In genomic region chr13:115725356-115725952, GRCm38 (mm10) we compare ENCODE assay signal across 19 mouse cellular contexts.
DNase-seq lines count a peak whose midpoint lies in the region; ATAC-seq and TF ChIP-seq lines count a peak whose summit lies in the region.
"Had no signal": no experiment of that assay in that cellular context is flagged by ENCODE, and none has a peak within 500 bp of the region (broad histone marks: within the 10 kb centered on the region; RNA-seq: fewer than 3 reads in every experiment).

No protein-coding gene starts in this region.

- 48% methylated on average over 5 of the region's 5 CpGs for WGBS in heart, embryonic 12.5 days
- 68% methylated on average over 5 of the region's 5 CpGs for WGBS in midbrain, embryonic 14.5 days
- WGBS in midbrain, embryonic 13.5 days = 67% methylated on average over 5 of the region's 5 CpGs
- 71% methylated on average over 5 of the region's 5 CpGs for WGBS in midbrain, postnatal 0 days

- H3K4me2 ChIP-seq in heart, embryonic 12.5 days = peak overlapping the region; percentile 30
- H3K4me2 ChIP-seq in midbrain, embryonic 14.5 days (ENCODE audit: low read length) = no peak overlapping the region
- H3K4me2 ChIP-seq in midbrain, embryonic 13.5 days (replicated peaks) = no peak overlapping the region
- no peak overlapping the region for H3K4me2 ChIP-seq in midbrain, postnatal 0 days (ENCODE audit: low read depth, low read length, poor library complexity, severe bottlenecking)
- H3K4me2 ChIP-seq: kidney, embryonic 15.5 days; stomach, embryonic 15.5 days had no signal

- DNase-seq in heart, postnatal 14 days = no peak
- DNase-seq in midbrain, embryonic 14.5 days = peak; percentile 41
- DNase-seq in brain, adult 2 months (ENCODE audit: low read depth, low spot score) = peak; percentile 4
- peak; percentile 16 for DNase-seq in midbrain, postnatal 0 days (ENCODE audit: low spot score)
- no peak for DNase-seq in kidney, postnatal 10 days
- no peak for DNase-seq in frontal cortex, postnatal 10 days (ENCODE audit: low spot score in 2 of 2)
- DNase-seq: cerebellum, adult 2 months; gastrocnemius, postnatal 25 days; layer of hippocampus, postnatal 36 days; lung, postnatal 36 days; right cerebral cortex, postnatal 4 days; thymus, postnatal 25 days had no signal

- no peak overlapping the region for H3K27ac ChIP-seq in heart, embryonic 12.5 days (ENCODE audit: poor library complexity, severe bottlenecking)
- no peak overlapping the region for H3K27ac ChIP-seq in midbrain, embryonic 14.5 days (replicated peaks; ENCODE audit: low read depth, low read length)
- H3K27ac ChIP-seq in midbrain, embryonic 13.5 days = no peak overlapping the region
- H3K27ac ChIP-seq in midbrain, postnatal 0 days (ENCODE audit: low read depth, low read length) = no peak overlapping the region
- H3K27ac ChIP-seq: kidney, embryonic 15.5 days; liver, embryonic 14.5 days; stomach, embryonic 15.5 days had no signal

- H3K36me3 ChIP-seq in heart, embryonic 12.5 days = no peaks in the 10 kb centered on the region
- no peaks in the 10 kb centered on the region for H3K36me3 ChIP-seq in midbrain, embryonic 14.5 days (ENCODE audit: control insufficient read depth, insufficient read depth, low read length)
- no peaks in the 10 kb centered on the region for H3K36me3 ChIP-seq in midbrain, embryonic 13.5 days
- no peaks in the 10 kb centered on the region for H3K36me3 ChIP-seq in midbrain, postnatal 0 days (ENCODE audit: insufficient read depth, low read length)
- H3K36me3 ChIP-seq: kidney, embryonic 15.5 days; stomach, embryonic 15.5 days had no signal

- no peak for ATAC-seq in heart, embryonic 12.5 days (ENCODE audit: insufficient number of reproducible peaks, low FRiP score)
- ATAC-seq in midbrain, embryonic 14.5 days (ENCODE audit: low FRiP score, low TSS enrichment) = no peak
- no peak for ATAC-seq in midbrain, embryonic 13.5 days
- no peak for ATAC-seq in midbrain, postnatal 0 days (ENCODE audit: low FRiP score)
- ATAC-seq: activated CD4-positive, CD25-positive, alpha-beta regulatory T cell, adult 4 months; CD4-positive, CD25-positive, alpha-beta regulatory T cell, adult 4 months had no signal

- peak; percentile 66 for TF ChIP-seq CTCF in midbrain, postnatal 0 days (IDR thresholded peaks at IDR 0.05)

- no peaks in the 10 kb centered on the region for H3K27me3 ChIP-seq in heart, embryonic 12.5 days (replicated peaks)
- H3K27me3 ChIP-seq in midbrain, embryonic 14.5 days (ENCODE audit: control insufficient read depth, insufficient read depth, low read length) = no peaks in the 10 kb centered on the region
- no peaks in the 10 kb centered on the region for H3K27me3 ChIP-seq in midbrain, embryonic 13.5 days
- no peaks in the 10 kb centered on the region for H3K27me3 ChIP-seq in midbrain, postnatal 0 days (ENCODE audit: insufficient read depth, low read length)
- H3K27me3 ChIP-seq: kidney, embryonic 15.5 days; stomach, embryonic 15.5 days had no signal

- H3K4me1 ChIP-seq in heart, embryonic 12.5 days (replicated peaks) = no peaks in the 10 kb centered on the region
- H3K4me1 ChIP-seq in midbrain, embryonic 14.5 days (ENCODE audit: control insufficient read depth, insufficient read depth, low read length) = no peaks in the 10 kb centered on the region
- no peaks in the 10 kb centered on the region for H3K4me1 ChIP-seq in midbrain, embryonic 13.5 days (replicated peaks)
- no peaks in the 10 kb centered on the region for H3K4me1 ChIP-seq in midbrain, postnatal 0 days (ENCODE audit: insufficient read depth, low read length)
- H3K4me1 ChIP-seq: kidney, embryonic 15.5 days; stomach, embryonic 15.5 days had no signal

- no peak overlapping the region for H3K4me3 ChIP-seq in heart, embryonic 12.5 days
- H3K4me3 ChIP-seq in midbrain, embryonic 14.5 days (replicated peaks; ENCODE audit: low read depth, low read length) = no peak overlapping the region
- no peak overlapping the region for H3K4me3 ChIP-seq in midbrain, embryonic 13.5 days (replicated peaks)
- no peak overlapping the region for H3K4me3 ChIP-seq in midbrain, postnatal 0 days (ENCODE audit: low read depth, low read length)
- H3K4me3 ChIP-seq: kidney, embryonic 15.5 days; stomach, embryonic 15.5 days had no signal

- intact Hi-C loops in heart, postnatal 14 days (cut with DNase I) = no loop called here

- H3K9me3 ChIP-seq in heart, embryonic 12.5 days (replicated peaks) = no peaks in the 10 kb centered on the region
- H3K9me3 ChIP-seq in midbrain, embryonic 14.5 days (ENCODE audit: control insufficient read depth, low read length) = no peaks in the 10 kb centered on the region
- H3K9me3 ChIP-seq in midbrain, embryonic 13.5 days = no peaks in the 10 kb centered on the region
- no peaks in the 10 kb centered on the region for H3K9me3 ChIP-seq in midbrain, postnatal 0 days (ENCODE audit: low read length)
- H3K9me3 ChIP-seq: kidney, embryonic 15.5 days; stomach, embryonic 15.5 days had no signal

- no peak overlapping the region for H3K9ac ChIP-seq in heart, embryonic 12.5 days
- H3K9ac ChIP-seq in midbrain, embryonic 14.5 days (replicated peaks; ENCODE audit: low read length) = no peak overlapping the region
- H3K9ac ChIP-seq in midbrain, embryonic 13.5 days (replicated peaks) = no peak overlapping the region
- no peak overlapping the region for H3K9ac ChIP-seq in midbrain, postnatal 0 days (replicated peaks; ENCODE audit: low read length, poor library complexity, severe bottlenecking)
- H3K9ac ChIP-seq: kidney, embryonic 15.5 days; liver, embryonic 14.5 days; stomach, embryonic 15.5 days had no signal

Comparison
In these comparisons a context has a peak if more than half of its experiments do, and no peak if none do; other contexts are left out.
1. DNase-seq: peak in midbrain, embryonic 14.5 days (single experiment), brain, adult 2 months (single experiment) and midbrain, postnatal 0 days (single experiment); none in heart, postnatal 14 days (0 of 2), kidney, postnatal 10 days (single experiment) and frontal cortex, postnatal 10 days (0 of 2).